Mouse (Mus musculus): Measurements from ENCODE around the gene Olfr641. TPM values are rescaled to one million over a fixed set of nuclear protein-coding genes. Genes with fewer than 3 reads are reported as not detected.

The Olfr641 gene
- polyA plus RNA-seq, 1 experiment from 2014 or later = not detected

GRCm38 (mm10) chr7:104085365-104085764, 50.1 kb downstream of the Olfr641 start, which contains the start of gene Olfr645:
Olfr645 (minus strand) TSS chr7:104085465.
- no peak within 1 kb of the TSS for H3K27ac ChIP-seq
- H3K9ac ChIP-seq = no peak within 1 kb of the TSS
- no peaks in the 10 kb centered on the region for H3K27me3 ChIP-seq (replicated peaks)
- H3K4me2 ChIP-seq = no peak within 1 kb of the TSS
- no peaks in the 10 kb centered on the region for H3K4me1 ChIP-seq
- no peaks in the 10 kb centered on the region for H3K9me3 ChIP-seq (replicated peaks)
- no peak for ATAC-seq
- no peaks in the 10 kb centered on the region for H3K36me3 ChIP-seq
- WGBS (ENCODE audit: insufficient replicate concordance) = 61% methylated on average over 1 of the region's 1 CpGs
- no peak within 1 kb of the TSS for H3K4me3 ChIP-seq

Other genes starting within 250 kb of the Olfr641 start
- not detected in 2 replicates for gene Olfr67, start 243.6 kb upstream of the Olfr641 start, polyA plus RNA-seq (2016; fragmentation: Nextera tagmentation; extraction: Ambion mirVana)
- gene Hbb-bt, start 221.4 kb upstream of the Olfr641 start, polyA plus RNA-seq (2016; fragmentation: Nextera tagmentation; extraction: Ambion mirVana) = 37,996 and 38,837 TPM in 2 replicates
- 70,723 and 73,152 TPM in 2 replicates for gene Hbb-bs, start 207.3 kb upstream of the Olfr641 start, polyA plus RNA-seq (2016; fragmentation: Nextera tagmentation; extraction: Ambion mirVana)
- gene Hbb-bh2, start 194.9 kb upstream of the Olfr641 start, polyA plus RNA-seq (2016; fragmentation: Nextera tagmentation; extraction: Ambion mirVana) = 0.72 and 1.2 TPM in 2 replicates
- 1,392 and 1,481 TPM in 2 replicates for gene Hbb-bh1, start 192.3 kb upstream of the Olfr641 start, polyA plus RNA-seq (2016; fragmentation: Nextera tagmentation; extraction: Ambion mirVana)
- gene Hbb-y, start 182.2 kb upstream of the Olfr641 start, polyA plus RNA-seq (2016; fragmentation: Nextera tagmentation; extraction: Ambion mirVana) = 9,927 and 10,875 TPM in 2 replicates
- gene Olfr66, start 149.2 kb upstream of the Olfr641 start, polyA plus RNA-seq (2016; fragmentation: Nextera tagmentation; extraction: Ambion mirVana) = not detected in 2 replicates
- not detected in 2 replicates for gene Olfr64, start 141.0 kb upstream of the Olfr641 start, polyA plus RNA-seq (2016; fragmentation: Nextera tagmentation; extraction: Ambion mirVana)
- gene Olfr65, start 132.0 kb upstream of the Olfr641 start, polyA plus RNA-seq (2016; fragmentation: Nextera tagmentation; extraction: Ambion mirVana) = not detected in 2 replicates
- gene Olfr631, start 106.6 kb upstream of the Olfr641 start, polyA plus RNA-seq (2016; fragmentation: Nextera tagmentation; extraction: Ambion mirVana) = 0.30 TPM in 1 of 2 replicates, not detected in the other
- gene Olfr632, start 101.1 kb upstream of the Olfr641 start, polyA plus RNA-seq (2016; fragmentation: Nextera tagmentation; extraction: Ambion mirVana) = 0.17 and 0.35 TPM in 2 replicates
- 0.08 TPM in 1 of 2 replicates, not detected in the other for gene Olfr633, start 91.0 kb upstream of the Olfr641 start, polyA plus RNA-seq (2016; fragmentation: Nextera tagmentation; extraction: Ambion mirVana)
- gene Olfr635, start 64.3 kb upstream of the Olfr641 start, polyA plus RNA-seq (2016; fragmentation: Nextera tagmentation; extraction: Ambion mirVana) = not detected in 2 replicates
- not detected in 2 replicates for gene Olfr638, start 36.7 kb upstream of the Olfr641 start, polyA plus RNA-seq (2016; fragmentation: Nextera tagmentation; extraction: Ambion mirVana)
- not detected in 2 replicates for gene Olfr639, start 18.1 kb upstream of the Olfr641 start, polyA plus RNA-seq (2016; fragmentation: Nextera tagmentation; extraction: Ambion mirVana)
- not detected in 2 replicates for gene Olfr640, start 9.9 kb upstream of the Olfr641 start, polyA plus RNA-seq (2016; fragmentation: Nextera tagmentation; extraction: Ambion mirVana)
- gene Olfr642, start 17.2 kb downstream of the Olfr641 start, polyA plus RNA-seq (2016; fragmentation: Nextera tagmentation; extraction: Ambion mirVana) = not detected in 2 replicates
- gene 4930516K23Rik, start 26.0 kb downstream of the Olfr641 start, polyA plus RNA-seq (2016; fragmentation: Nextera tagmentation; extraction: Ambion mirVana) = not detected in 2 replicates
- gene Olfr644, start 36.4 kb downstream of the Olfr641 start, polyA plus RNA-seq (2016; fragmentation: Nextera tagmentation; extraction: Ambion mirVana) = not detected in 2 replicates
- gene Olfr645, start 50.0 kb downstream of the Olfr641 start, polyA plus RNA-seq (2016; fragmentation: Nextera tagmentation; extraction: Ambion mirVana) = not detected in 2 replicates
- not detected in 2 replicates for gene Olfr646, start 69.4 kb downstream of the Olfr641 start, polyA plus RNA-seq (2016; fragmentation: Nextera tagmentation; extraction: Ambion mirVana)
- gene Ubqln5, start 94.4 kb downstream of the Olfr641 start, polyA plus RNA-seq (2016; fragmentation: Nextera tagmentation; extraction: Ambion mirVana) = not detected in 2 replicates
- not detected in 2 replicates for gene Olfr643, start 102.0 kb downstream of the Olfr641 start, polyA plus RNA-seq (2016; fragmentation: Nextera tagmentation; extraction: Ambion mirVana)
- not detected in 2 replicates for gene Ubqln3, start 107.8 kb downstream of the Olfr641 start, polyA plus RNA-seq (2016; fragmentation: Nextera tagmentation; extraction: Ambion mirVana)
- not detected in 2 replicates for gene Ubqlnl, start 115.1 kb downstream of the Olfr641 start, polyA plus RNA-seq (2016; fragmentation: Nextera tagmentation; extraction: Ambion mirVana)
- not detected in 2 replicates for gene Olfm5, start 129.4 kb downstream of the Olfr641 start, polyA plus RNA-seq (2016; fragmentation: Nextera tagmentation; extraction: Ambion mirVana)
- 0.05 and 0.11 TPM in 2 replicates for gene Olfr648, start 147.9 kb downstream of the Olfr641 start, polyA plus RNA-seq (2016; fragmentation: Nextera tagmentation; extraction: Ambion mirVana)
- gene Olfr649, start 160.5 kb downstream of the Olfr641 start, polyA plus RNA-seq (2016; fragmentation: Nextera tagmentation; extraction: Ambion mirVana) = not detected in 2 replicates
- gene Trim6, start 183.3 kb downstream of the Olfr641 start, polyA plus RNA-seq (2016; fragmentation: Nextera tagmentation; extraction: Ambion mirVana) = 1.6 and 1.7 TPM in 2 replicates
- 1.2 and 1.7 TPM in 2 replicates for gene Trim34a, start 209.0 kb downstream of the Olfr641 start, polyA plus RNA-seq (2016; fragmentation: Nextera tagmentation; extraction: Ambion mirVana)

All from liver, embryonic 12.5 days (tissue).